Mouse (Mus musculus) erythroblast, embryonic 14.5 days (primary cell): ENCODE measurements around the gene Raet1e. TPM values are rescaled to one million over a fixed set of nuclear protein-coding genes. Genes with fewer than 3 reads are reported as not detected.
"Not testable (repeated sequence)": the region's sequence is repeated elsewhere in the genome, so short reads cannot be mapped to it uniquely, and the experiment has no call there.

Experiments used
- H3K27me3 ChIP-seq: 2 replicates; pipeline ENCODE4 v1.6.1; 2012; ENCODE audit warnings: inconsistent platforms; ENCODE audit not compliant: control insufficient read depth
- H3K36me3 ChIP-seq: 2 replicates; pipeline ENCODE4 v1.6.1; 2012; ENCODE audit warnings: mild to moderate bottlenecking, inconsistent platforms; ENCODE audit not compliant: control insufficient read depth
- H3K4me1 ChIP-seq: 2 replicates; pipeline ENCODE4 v1.6.1; 2012; ENCODE audit warnings: inconsistent platforms; ENCODE audit not compliant: control insufficient read depth
- H3K4me3 ChIP-seq: replicated peaks from 2 replicates; pipeline ENCODE3; 2012; ENCODE audit warnings: moderate library complexity, mild to moderate bottlenecking, inconsistent platforms
- H3K9me3 ChIP-seq: 2 replicates; pipeline ENCODE4 v1.6.1; 2012; ENCODE audit warnings: low read length, inconsistent platforms, mixed read lengths; ENCODE audit not compliant: control insufficient read depth
- GATA1 ChIP-seq: IDR thresholded peaks from 2 replicates; pipeline ENCODE4 v1.6.1; 2012; ENCODE audit warnings: low read length, inconsistent platforms, mixed read lengths
- TAL1 ChIP-seq: IDR thresholded peaks from 3 replicates; pipeline ENCODE4 v1.6.1; 2012; ENCODE audit warnings: low read length, inconsistent platforms, mixed read lengths
- polyA plus RNA-seq: library from polyadenylated mRNA; stranded (reverse); fragments of >175 nt; gene quantifications from 2 replicates; pipeline ENCODE4 v1.2.3, GENCODE M21; 2012

Gene Raet1e
- polyA plus RNA-seq, 1 experiment: not detected

GRCm38 (mm10) chr10:22174190-22174487 is 15.8 kb downstream of the Raet1e start:
- not testable (repeated sequence) for H3K36me3 ChIP-seq, H3K9me3 ChIP-seq, H3K4me1 ChIP-seq, H3K27me3 ChIP-seq, H3K4me3 ChIP-seq

- H3K4me3 ChIP-seq, H3K36me3 ChIP-seq, H3K9me3 ChIP-seq, H3K4me1 ChIP-seq, H3K27me3 ChIP-seq: not testable (repeated sequence)
These were observed 18.1 kb downstream of the Raet1e start for GRCm38 (mm10) chr10:22176515-22176914.

- not testable (repeated sequence) for H3K36me3 ChIP-seq, H3K27me3 ChIP-seq, H3K4me1 ChIP-seq, H3K9me3 ChIP-seq, H3K4me3 ChIP-seq
These were observed 32.7 kb downstream of the Raet1e start for GRCm38 (mm10) chr10:22191035-22191434.

- not testable (repeated sequence) for H3K36me3 ChIP-seq, H3K27me3 ChIP-seq, H3K9me3 ChIP-seq, H3K4me3 ChIP-seq, H3K4me1 ChIP-seq
These were observed 43.0 kb downstream of the Raet1e start for GRCm38 (mm10) chr10:22201352-22201751.

GRCm38 (mm10) chr10:22202784-22203583 is 44.6 kb downstream of the Raet1e start:
- H3K27me3 ChIP-seq, H3K4me1 ChIP-seq, H3K36me3 ChIP-seq, H3K4me3 ChIP-seq, H3K9me3 ChIP-seq: not testable (repeated sequence)

- not testable (repeated sequence) for H3K4me1 ChIP-seq, H3K4me3 ChIP-seq, H3K36me3 ChIP-seq, H3K9me3 ChIP-seq, H3K27me3 ChIP-seq
These were observed 48.1 kb downstream of the Raet1e start for GRCm38 (mm10) chr10:22206443-22206842.

- H3K27me3 ChIP-seq, H3K9me3 ChIP-seq, H3K36me3 ChIP-seq, H3K4me1 ChIP-seq, H3K4me3 ChIP-seq: not testable (repeated sequence)
These were observed 53.8 kb downstream of the Raet1e start for GRCm38 (mm10) chr10:22212012-22212696.

- not testable (repeated sequence) for H3K9me3 ChIP-seq, H3K36me3 ChIP-seq, H3K4me1 ChIP-seq, H3K27me3 ChIP-seq, H3K4me3 ChIP-seq
These were observed 65.3 kb downstream of the Raet1e start for GRCm38 (mm10) chr10:22223474-22224349.

- Histone ChIP-seq H3K36me3 (no peaks in the 10 kb centered on the region), H3K27me3 (no peaks in the 10 kb centered on the region), H3K9me3 (peaks cover 14% of the 10 kb centered on the region), H3K4me1 (no peaks in the 10 kb centered on the region), H3K4me3 (no peak overlapping the region)
- TF ChIP-seq TAL1: no peak
- no peak for TF ChIP-seq GATA1
These were observed 106.7 kb downstream of the Raet1e start for GRCm38 (mm10) chr10:22265060-22265459.

GRCm38 (mm10) chr10:22270879-22271786 is 112.8 kb downstream of the Raet1e start:
- not testable (repeated sequence) for H3K36me3 ChIP-seq, H3K9me3 ChIP-seq

GRCm38 (mm10) chr10:22272914-22273683 is 114.7 kb downstream of the Raet1e start:
- H3K4me3 ChIP-seq, H3K9me3 ChIP-seq, H3K4me1 ChIP-seq, H3K36me3 ChIP-seq: not testable (repeated sequence)
- H3K27me3 ChIP-seq: peaks cover 19% of the 10 kb centered on the region

More at GRCm38 (mm10) chr10:22270879-22271786, 112.8 kb downstream of the Raet1e start:
- H3K4me1 ChIP-seq, H3K4me3 ChIP-seq: not testable (repeated sequence)
- peaks cover 19% of the 10 kb centered on the region for H3K27me3 ChIP-seq
